Mouse (Mus musculus): ENCODE data around the gene Sapcd2. TPM values are rescaled to one million over a fixed set of nuclear protein-coding genes. Genes with fewer than 3 reads are reported as not detected.

The Sapcd2 gene
- 56.7 and 66.4 TPM in 2 replicates for polyA plus RNA-seq (2015; fragmentation: Nextera tagmentation; extraction: Ambion mirVana)

GRCm38 (mm10) chr2:25371764-25372643 is at the start of gene Sapcd2:
Sapcd2 (plus strand) TSS chr2:25372321.
- ATAC-seq, result peak; percentile 86
- Histone ChIP-seq H3K4me3 (ENCODE audit: low read length) (peak within 1 kb of the TSS; percentile 67), H3K4me1 (ENCODE audit: control insufficient read depth, insufficient read depth, low read length) (peaks cover 20% of the 10 kb centered on the region), H3K9ac (ENCODE audit: low read depth, low read length) (peak within 1 kb of the TSS; percentile 74), H3K27ac (ENCODE audit: low read length) (peak within 1 kb of the TSS; percentile 90), H3K4me2 (ENCODE audit: low read depth, low read length) (peak within 1 kb of the TSS; percentile 90), H3K27me3 (replicated peaks; ENCODE audit: control insufficient read depth, insufficient read depth, low read length) (no peaks in the 10 kb centered on the region), H3K36me3 (ENCODE audit: control insufficient read depth, insufficient read depth, low read length) (peaks cover 14% of the 10 kb centered on the region), H3K9me3 (ENCODE audit: control insufficient read depth, low read length) (no peaks in the 10 kb centered on the region)
- WGBS, result 1% methylated on average over 65 of the region's 65 CpGs

GRCm38 (mm10) chr2:25326036-25326435 is 46.1 kb upstream of the Sapcd2 start:
- Histone ChIP-seq H3K27ac (ENCODE audit: low read length) (no peak overlapping the region), H3K4me2 (ENCODE audit: low read depth, low read length) (no peak overlapping the region), H3K9ac (ENCODE audit: low read depth, low read length) (no peak overlapping the region), H3K27me3 (replicated peaks; ENCODE audit: control insufficient read depth, insufficient read depth, low read length) (no peaks in the 10 kb centered on the region), H3K36me3 (ENCODE audit: control insufficient read depth, insufficient read depth, low read length) (no peaks in the 10 kb centered on the region), H3K4me1 (ENCODE audit: control insufficient read depth, insufficient read depth, low read length) (no peaks in the 10 kb centered on the region), H3K4me3 (ENCODE audit: low read length) (no peak overlapping the region), H3K9me3 (ENCODE audit: control insufficient read depth, low read length) (no peaks in the 10 kb centered on the region)
- 74% methylated on average over 2 of the region's 2 CpGs for WGBS
- ATAC-seq, result no peak

- peaks cover 9% of the 10 kb centered on the region for H3K4me1 ChIP-seq (ENCODE audit: control insufficient read depth, insufficient read depth, low read length)
- no peaks in the 10 kb centered on the region for H3K27me3 ChIP-seq (replicated peaks; ENCODE audit: control insufficient read depth, insufficient read depth, low read length)
- no peaks in the 10 kb centered on the region for H3K36me3 ChIP-seq (ENCODE audit: control insufficient read depth, insufficient read depth, low read length)
- no peak overlapping the region for H3K4me3 ChIP-seq (ENCODE audit: low read length)
- no peak for ATAC-seq
- no peak overlapping the region for H3K4me2 ChIP-seq (ENCODE audit: low read depth, low read length)
- H3K27ac ChIP-seq (ENCODE audit: low read length), result no peak overlapping the region
- H3K9ac ChIP-seq (ENCODE audit: low read depth, low read length), result no peak overlapping the region
- H3K9me3 ChIP-seq (ENCODE audit: control insufficient read depth, low read length), result no peaks in the 10 kb centered on the region
- WGBS, result 36% methylated on average over 7 of the region's 7 CpGs
Observed at GRCm38 (mm10) chr2:25328440-25328839, 43.7 kb upstream of the Sapcd2 start.

- peak overlapping the region; percentile 96 for H3K9ac ChIP-seq (ENCODE audit: low read depth, low read length)
- WGBS, result 59% methylated on average over 9 of the region's 9 CpGs
- ATAC-seq, result no peak
Observed at GRCm38 (mm10) chr2:25331470-25331869, 40.7 kb upstream of the Sapcd2 start.

GRCm38 (mm10) chr2:25332286-25333160 is 39.6 kb upstream of the Sapcd2 start, which contains the start of gene Man1b1:
Man1b1 (plus strand) TSS chr2:25332338.
- peak within 1 kb of the TSS; percentile 97 for H3K4me3 ChIP-seq (ENCODE audit: low read length)
- ATAC-seq, result peak; percentile 99
- H3K36me3 ChIP-seq (ENCODE audit: control insufficient read depth, insufficient read depth, low read length), result 0 out of 2 replicates have a peak, but pooled peaks cover 4% of the 10 kb centered on the region
- no peaks in the 10 kb centered on the region for H3K9me3 ChIP-seq (ENCODE audit: control insufficient read depth, low read length)
- H3K9ac ChIP-seq (ENCODE audit: low read depth, low read length), result peak within 1 kb of the TSS; percentile 96
- peak within 1 kb of the TSS; percentile 88 for H3K27ac ChIP-seq (ENCODE audit: low read length)
- no peaks in the 10 kb centered on the region for H3K27me3 ChIP-seq (replicated peaks; ENCODE audit: control insufficient read depth, insufficient read depth, low read length)
- peak within 1 kb of the TSS; percentile 85 for H3K4me2 ChIP-seq (ENCODE audit: low read depth, low read length)
- peaks cover 13% of the 10 kb centered on the region for H3K4me1 ChIP-seq (ENCODE audit: control insufficient read depth, insufficient read depth, low read length)
- WGBS, result under 1% methylated on average over 78 of the region's 78 CpGs

More at GRCm38 (mm10) chr2:25331470-25331869, 40.7 kb upstream of the Sapcd2 start:
- Histone ChIP-seq H3K27me3 (replicated peaks; ENCODE audit: control insufficient read depth, insufficient read depth, low read length) (no peaks in the 10 kb centered on the region), H3K4me1 (ENCODE audit: control insufficient read depth, insufficient read depth, low read length) (peaks cover 13% of the 10 kb centered on the region), H3K4me2 (ENCODE audit: low read depth, low read length) (peak overlapping the region; percentile 71), H3K27ac (ENCODE audit: low read length) (no peak overlapping the region), H3K9me3 (ENCODE audit: control insufficient read depth, low read length) (no peaks in the 10 kb centered on the region), H3K4me3 (ENCODE audit: low read length) (peak overlapping the region; percentile 97), H3K36me3 (ENCODE audit: control insufficient read depth, insufficient read depth, low read length) (0 out of 2 replicates have a peak, but pooled peaks cover 2% of the 10 kb centered on the region)

- 70% methylated on average over 2 of the region's 2 CpGs for WGBS
- Histone ChIP-seq H3K4me1 (ENCODE audit: control insufficient read depth, insufficient read depth, low read length) (peaks cover 13% of the 10 kb centered on the region), H3K9ac (ENCODE audit: low read depth, low read length) (peak overlapping the region; percentile 96; the same call in 1 of the 2 replicates), H3K4me3 (ENCODE audit: low read length) (peak overlapping the region; percentile 97), H3K36me3 (ENCODE audit: control insufficient read depth, insufficient read depth, low read length) (peaks cover 8% of the 10 kb centered on the region; the same call in 1 of the 2 replicates), H3K27ac (ENCODE audit: low read length) (no peak overlapping the region), H3K27me3 (replicated peaks; ENCODE audit: control insufficient read depth, insufficient read depth, low read length) (no peaks in the 10 kb centered on the region), H3K9me3 (ENCODE audit: control insufficient read depth, low read length) (no peaks in the 10 kb centered on the region), H3K4me2 (ENCODE audit: low read depth, low read length) (peak overlapping the region; percentile 85)
- no peak for ATAC-seq
Observed at GRCm38 (mm10) chr2:25333569-25333968, 38.6 kb upstream of the Sapcd2 start.

GRCm38 (mm10) chr2:25338303-25338702 is 33.8 kb upstream of the Sapcd2 start:
- Histone ChIP-seq H3K4me2 (ENCODE audit: low read depth, low read length) (no peak overlapping the region), H3K4me1 (ENCODE audit: control insufficient read depth, insufficient read depth, low read length) (peaks cover 6% of the 10 kb centered on the region), H3K27ac (ENCODE audit: low read length) (no peak overlapping the region), H3K4me3 (ENCODE audit: low read length) (no peak overlapping the region), H3K9me3 (ENCODE audit: control insufficient read depth, low read length) (no peaks in the 10 kb centered on the region), H3K36me3 (ENCODE audit: control insufficient read depth, insufficient read depth, low read length) (peaks cover 11% of the 10 kb centered on the region; the same call in 1 of the 2 replicates), H3K27me3 (replicated peaks; ENCODE audit: control insufficient read depth, insufficient read depth, low read length) (no peaks in the 10 kb centered on the region), H3K9ac (ENCODE audit: low read depth, low read length) (no peak overlapping the region)
- no peak for ATAC-seq
- WGBS, result 95% methylated on average over 6 of the region's 6 CpGs

- ATAC-seq, result no peak
Observed at GRCm38 (mm10) chr2:25348162-25348561, 24.0 kb upstream of the Sapcd2 start.

GRCm38 (mm10) chr2:25349499-25349898 is 22.6 kb upstream of the Sapcd2 start:
- Histone ChIP-seq H3K27me3 (replicated peaks; ENCODE audit: control insufficient read depth, insufficient read depth, low read length) (no peaks in the 10 kb centered on the region), H3K27ac (ENCODE audit: low read length) (no peak overlapping the region), H3K4me3 (ENCODE audit: low read length) (no peak overlapping the region), H3K9me3 (ENCODE audit: control insufficient read depth, low read length) (no peaks in the 10 kb centered on the region), H3K36me3 (ENCODE audit: control insufficient read depth, insufficient read depth, low read length) (peaks cover 40% of the 10 kb centered on the region), H3K4me1 (ENCODE audit: control insufficient read depth, insufficient read depth, low read length) (no peaks in the 10 kb centered on the region), H3K4me2 (ENCODE audit: low read depth, low read length) (no peak overlapping the region), H3K9ac (ENCODE audit: low read depth, low read length) (no peak overlapping the region)
- 93% methylated on average over 4 of the region's 4 CpGs for WGBS
- ATAC-seq, result no peak

More at GRCm38 (mm10) chr2:25348162-25348561, 24.0 kb upstream of the Sapcd2 start:
- peaks cover 49% of the 10 kb centered on the region for H3K36me3 ChIP-seq (ENCODE audit: control insufficient read depth, insufficient read depth, low read length)
- H3K27ac ChIP-seq (ENCODE audit: low read length), result no peak overlapping the region
- no peaks in the 10 kb centered on the region for H3K27me3 ChIP-seq (replicated peaks; ENCODE audit: control insufficient read depth, insufficient read depth, low read length)
- WGBS, result 93% methylated on average over 7 of the region's 7 CpGs
- H3K4me2 ChIP-seq (ENCODE audit: low read depth, low read length), result no peak overlapping the region
- no peaks in the 10 kb centered on the region for H3K9me3 ChIP-seq (ENCODE audit: control insufficient read depth, low read length)
- no peaks in the 10 kb centered on the region for H3K4me1 ChIP-seq (ENCODE audit: control insufficient read depth, insufficient read depth, low read length)
- no peak overlapping the region for H3K9ac ChIP-seq (ENCODE audit: low read depth, low read length)
- H3K4me3 ChIP-seq (ENCODE audit: low read length), result no peak overlapping the region

All from intestine, embryonic 16.5 days (tissue).